Mouse (Mus musculus) heart, embryonic 11.5 days (tissue): ENCODE results near the gene Gm12695. TPM values are rescaled to one million over a fixed set of nuclear protein-coding genes. Genes with fewer than 3 reads are reported as not detected.

Source experiments
- ATAC-seq: fragments of 200-750 bp; cut with Nextera tagmentation; replicated peaks from 2 replicates; pipeline ENCODE4 v1.8.0; 2017; ENCODE audit warnings: moderate library complexity; ENCODE audit not compliant: insufficient number of reproducible peaks, low FRiP score, low TSS enrichment
- H3K27ac ChIP-seq: fragments of 300-500 bp; sonication (generic); 2 replicates; pipeline ENCODE4 v1.5.1; 2014; ENCODE audit warnings: mild to moderate bottlenecking, low read depth, low read length
- H3K27me3 ChIP-seq: fragments of 300-500 bp; sonication (generic); 2 replicates; pipeline ENCODE4 v1.6.1; 2014; ENCODE audit warnings: mild to moderate bottlenecking, low read length, mixed read lengths; ENCODE audit not compliant: control insufficient read depth, insufficient read depth
- H3K36me3 ChIP-seq: fragments of 300-500 bp; sonication (generic); 2 replicates; pipeline ENCODE4 v1.6.1; 2014; ENCODE audit warnings: mild to moderate bottlenecking, low read length, moderate library complexity, mixed read lengths; ENCODE audit not compliant: control insufficient read depth, insufficient read depth
- H3K4me1 ChIP-seq: fragments of 300-500 bp; sonication (generic); 2 replicates; pipeline ENCODE4 v1.6.1; 2014; ENCODE audit warnings: low read length; ENCODE audit not compliant: control insufficient read depth, insufficient read depth
- H3K4me2 ChIP-seq: fragments of 300-500 bp; sonication (generic); 2 replicates; pipeline ENCODE4 v1.6.1; 2014; ENCODE audit warnings: mild to moderate bottlenecking, moderate library complexity
- H3K4me3 ChIP-seq: fragments of 300-500 bp; sonication (generic); 2 replicates; pipeline ENCODE4 v1.5.1; 2014; ENCODE audit warnings: low read depth, low read length
- H3K9ac ChIP-seq: fragments of 300-500 bp; sonication (generic); 2 replicates; pipeline ENCODE4 v1.6.1; 2014; ENCODE audit warnings: mild to moderate bottlenecking, low read depth, low read length, moderate library complexity
- H3K9me3 ChIP-seq: fragments of 300-500 bp; sonication (generic); replicated peaks from 2 replicates; pipeline ENCODE4 v1.6.1; 2016; ENCODE audit warnings: low read length; ENCODE audit not compliant: control insufficient read depth
- WGBS: fragments of 180-500 bp; shearing (Covaris S2); extraction: QIAGEN DNeasy Blood & Tissue Kit; methylation state at CpG from one replicate; pipeline ENCODE4 v1.1.7; 2014; ENCODE audit not compliant: insufficient replicate concordance; 5-methylcytosine and 5-hydroxymethylcytosine counted together
- polyA plus RNA-seq: library from polyadenylated mRNA; unstranded; fragments of >200 nt; fragmentation: Nextera tagmentation; extraction: Ambion mirVana; gene quantifications from 2 replicates; pipeline ENCODE4 v1.2.1, GENCODE M21; 2014

Gm12695 gene
- polyA plus RNA-seq, 1 experiment from 2014 or later, result not detected

- Histone ChIP-seq H3K4me3 (no peak overlapping the region), H3K27ac (no peak overlapping the region), H3K36me3 (no peaks in the 10 kb centered on the region), H3K9me3 (no peaks in the 10 kb centered on the region), H3K9ac (no peak overlapping the region), H3K4me2 (no peak overlapping the region), H3K4me1 (no peaks in the 10 kb centered on the region), H3K27me3 (no peaks in the 10 kb centered on the region)
- WGBS, result 52% methylated on average over 4 of the region's 4 CpGs
- ATAC-seq, result no peak
Measured at GRCm38 (mm10) chr4:96718977-96719966, 65.7 kb downstream of the Gm12695 start.

- no peaks in the 10 kb centered on the region for H3K9me3 ChIP-seq
- no peak overlapping the region for H3K27ac ChIP-seq
- no peak for ATAC-seq
- no peak overlapping the region for H3K4me2 ChIP-seq
- no peaks in the 10 kb centered on the region for H3K4me1 ChIP-seq
- no peaks in the 10 kb centered on the region for H3K27me3 ChIP-seq
- no peaks in the 10 kb centered on the region for H3K36me3 ChIP-seq
- H3K4me3 ChIP-seq, result no peak overlapping the region
- H3K9ac ChIP-seq, result no peak overlapping the region
Measured at GRCm38 (mm10) chr4:96718503-96718902, 66.5 kb downstream of the Gm12695 start.

GRCm38 (mm10) chr4:96705281-96705951, 79.6 kb downstream of the Gm12695 start:
- 55% methylated on average over 2 of the region's 2 CpGs for WGBS
- Histone ChIP-seq H3K27ac (no peak overlapping the region), H3K4me3 (no peak overlapping the region), H3K4me2 (no peak overlapping the region), H3K9ac (no peak overlapping the region), H3K36me3 (no peaks in the 10 kb centered on the region), H3K9me3 (no peaks in the 10 kb centered on the region), H3K4me1 (no peaks in the 10 kb centered on the region), H3K27me3 (no peaks in the 10 kb centered on the region)
- no peak for ATAC-seq

GRCm38 (mm10) chr4:96698218-96698561, 86.8 kb downstream of the Gm12695 start:
- H3K36me3 ChIP-seq, result no peaks in the 10 kb centered on the region
- H3K4me1 ChIP-seq, result no peaks in the 10 kb centered on the region
- no peak overlapping the region for H3K9ac ChIP-seq
- no peaks in the 10 kb centered on the region for H3K27me3 ChIP-seq
- 50% methylated on average over 5 of the region's 5 CpGs for WGBS
- no peaks in the 10 kb centered on the region for H3K9me3 ChIP-seq
- no peak overlapping the region for H3K4me2 ChIP-seq
- H3K4me3 ChIP-seq, result no peak overlapping the region
- ATAC-seq, result no peak
- no peak overlapping the region for H3K27ac ChIP-seq

- no peak overlapping the region for H3K4me2 ChIP-seq
- H3K9me3 ChIP-seq, result no peaks in the 10 kb centered on the region
- no peak overlapping the region for H3K27ac ChIP-seq
- ATAC-seq, result no peak
- no peaks in the 10 kb centered on the region for H3K4me1 ChIP-seq
- no peak overlapping the region for H3K4me3 ChIP-seq
- WGBS, result 80% methylated on average over 15 of the region's 15 CpGs
- no peaks in the 10 kb centered on the region for H3K36me3 ChIP-seq
- H3K9ac ChIP-seq, result no peak overlapping the region
- no peaks in the 10 kb centered on the region for H3K27me3 ChIP-seq
Measured at GRCm38 (mm10) chr4:96697511-96698217, 87.3 kb downstream of the Gm12695 start.

GRCm38 (mm10) chr4:96696614-96697360, 88.2 kb downstream of the Gm12695 start:
- Histone ChIP-seq H3K4me1 (no peaks in the 10 kb centered on the region), H3K4me3 (no peak overlapping the region), H3K27ac (no peak overlapping the region), H3K9me3 (no peaks in the 10 kb centered on the region), H3K9ac (no peak overlapping the region), H3K4me2 (no peak overlapping the region), H3K27me3 (no peaks in the 10 kb centered on the region), H3K36me3 (no peaks in the 10 kb centered on the region)
- no peak for ATAC-seq
- WGBS, result 39% methylated on average over 13 of the region's 13 CpGs

- 65% methylated on average over 2 of the region's 2 CpGs for WGBS
- no peaks in the 10 kb centered on the region for H3K36me3 ChIP-seq
- no peak overlapping the region for H3K27ac ChIP-seq
- no peak for ATAC-seq
- H3K9ac ChIP-seq, result no peak overlapping the region
- H3K4me1 ChIP-seq, result no peaks in the 10 kb centered on the region
- H3K9me3 ChIP-seq, result no peaks in the 10 kb centered on the region
- H3K27me3 ChIP-seq, result no peaks in the 10 kb centered on the region
- no peak overlapping the region for H3K4me2 ChIP-seq
- H3K4me3 ChIP-seq, result no peak overlapping the region
Measured at GRCm38 (mm10) chr4:96687358-96687803, 97.6 kb downstream of the Gm12695 start.

GRCm38 (mm10) chr4:96683474-96683873, 101.5 kb downstream of the Gm12695 start:
- H3K27ac ChIP-seq, result no peak overlapping the region
- 43% methylated on average over 2 of the region's 2 CpGs for WGBS

More at GRCm38 (mm10) chr4:96683474-96683873, 101.5 kb downstream of the Gm12695 start:
- H3K9me3 ChIP-seq, result no peaks in the 10 kb centered on the region
- no peaks in the 10 kb centered on the region for H3K36me3 ChIP-seq
- H3K27me3 ChIP-seq, result no peaks in the 10 kb centered on the region
- no peaks in the 10 kb centered on the region for H3K4me1 ChIP-seq
- no peak overlapping the region for H3K4me2 ChIP-seq
- no peak overlapping the region for H3K9ac ChIP-seq
- no peak overlapping the region for H3K4me3 ChIP-seq
- ATAC-seq, result no peak
